In genomic region chr5:32713703-32714467, GRCm38 (mm10) we compare ENCODE assay signal across 8 mouse cellular contexts.
DNase-seq lines count a peak whose midpoint lies in the region; ATAC-seq and TF ChIP-seq lines count a peak whose summit lies in the region.

No protein-coding gene starts in this region.

- CTCF ChIA-PET in Patski (lab: Charles Lee), result interaction anchor here (0.9 to 1.9 kb wide), 11 partner anchors 8 to 62 kb away, joined by 3 to 10 read pairs (median 5); no protein-coding TSS in a partner anchor

- in situ Hi-C loops in Patski (cut with MboI; ENCODE audit: low pct_unique_long_range_greater_than_20kb), result loop anchor here (25.0 kb wide), 2 partner anchors 323 to 423 kb away; no protein-coding TSS in a partner anchor

- no peaks in the 10 kb centered on the region for H3K36me3 ChIP-seq in hindbrain, embryonic 13.5 days

- peak; percentile 63 for ATAC-seq in Patski
- peak; percentile 99 for ATAC-seq in hindbrain, embryonic 13.5 days (ENCODE audit: low FRiP score)

- H3K9ac ChIP-seq in hindbrain, embryonic 13.5 days, result peak overlapping the region; percentile 78

- peak overlapping the region; percentile 72 for H3K4me3 ChIP-seq in hindbrain, embryonic 13.5 days

- TF ChIP-seq CTCF in Patski (IDR thresholded peaks at IDR 0.05), result peak; percentile 97

- POLR2A ChIA-PET in Patski (lab: Charles Lee), result no interaction called here

- H3K9me3 ChIP-seq in hindbrain, embryonic 13.5 days, result no peaks in the 10 kb centered on the region

- H3K4me2 ChIP-seq in hindbrain, embryonic 13.5 days, result peak overlapping the region; percentile 86

- H3K27me3 ChIP-seq in Patski, result no peaks in the 10 kb centered on the region
- no peaks in the 10 kb centered on the region for H3K27me3 ChIP-seq in hindbrain, embryonic 13.5 days

- DNase-seq in Patski (ENCODE audit: low read depth, low spot score), result peak; percentile 97
- peak; percentile 93 to 94 for DNase-seq in cerebellum, postnatal 14 days
- peak; percentile 87 to 88 for DNase-seq in frontal cortex, postnatal 14 days (ENCODE audit: low spot score in 2 of 2)
- DNase-seq in layer of hippocampus, postnatal 25 days (ENCODE audit: extremely low spot score in 1 of 2, low spot score in 1 of 2), result peak; percentile 85 to 90
- DNase-seq in lung, postnatal 25 days (ENCODE audit: low spot score), result peak; percentile 96
- peak; percentile 98 for DNase-seq in retina, embryonic 14.5 days (ENCODE audit: low spot score)
- DNase-seq in thymus, postnatal 4 days, result peak; percentile 92

- H3K27ac ChIP-seq in hindbrain, embryonic 13.5 days, result peak overlapping the region; percentile 87

- peaks cover 13% of the 10 kb centered on the region for H3K4me1 ChIP-seq in hindbrain, embryonic 13.5 days (replicated peaks)

- under 1% methylated on average over 55 of the region's 55 CpGs for WGBS in hindbrain, embryonic 13.5 days

Comparison
In these comparisons a context has a peak if more than half of its experiments do, and no peak if none do; other contexts are left out.
1. Peak in every context shown above with its lines: DNase-seq, ATAC-seq, H3K4me3 ChIP-seq and H3K27ac ChIP-seq.